Mouse (Mus musculus) heart, postnatal 10 days (tissue): ENCODE data around the gene Atl2. TPM values are rescaled to one million over a fixed set of nuclear protein-coding genes. Genes with fewer than 3 reads are reported as not detected.

Source experiments
- DNase-seq, 2 experiments: peaks; one replicate each; pipeline ENCODE4 v3.0.0; 2021
- intact Hi-C: fragments of 180-260 bp; cut with DNase I; formaldehyde crosslinking; loops from one replicate; pipeline ENCODE4 v1.15.1; 2025
- total RNA-seq, 2 experiments: library from RNA; stranded (reverse); gene quantifications; 2 replicates each; pipeline ENCODE4 v1.2.3; 2021

The Atl2 gene
- total RNA-seq, result 10 to 100 TPM; 29.7 to 35.6 TPM

DNA sequence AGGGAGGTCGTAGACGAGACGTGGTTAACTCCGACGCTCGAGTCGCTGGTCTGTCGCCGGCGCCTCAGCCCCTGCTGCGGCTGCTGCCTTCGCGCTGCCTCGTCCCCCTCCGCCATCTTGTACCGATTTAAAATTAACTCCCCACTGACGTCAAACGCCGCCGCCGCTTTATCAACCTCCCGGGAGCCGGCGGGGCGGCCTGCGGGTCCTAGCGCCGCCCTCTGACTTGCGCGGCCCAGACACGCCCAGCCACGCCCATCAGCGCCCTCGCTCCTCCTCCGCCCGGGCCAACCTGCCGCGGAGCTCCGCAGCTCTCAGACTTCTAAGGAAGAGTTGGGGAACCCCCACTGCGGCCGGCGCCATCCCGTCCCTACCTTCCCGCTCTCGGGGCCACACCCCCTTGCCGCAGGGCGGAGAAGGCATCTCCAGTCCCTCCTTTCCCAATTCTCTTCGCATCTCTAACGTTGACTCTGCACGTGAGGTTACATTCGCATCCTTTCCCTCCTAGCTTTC is at the start of gene Atl2:
Atl2 (minus strand) TSS at position 213 of the 513 bp plus-strand sequence.
- DNase-seq, result peak; percentile 96
- intact Hi-C loops, result loop anchor here (10.0 kb wide), 1 partner anchor 109 kb away; no protein-coding TSS in a partner anchor

GRCm38 (mm10) chr17:79944851-79945250 is 48.9 kb upstream of the Atl2 start:
- DNase-seq, result no peak
- intact Hi-C loops, result no loop called here

DNA sequence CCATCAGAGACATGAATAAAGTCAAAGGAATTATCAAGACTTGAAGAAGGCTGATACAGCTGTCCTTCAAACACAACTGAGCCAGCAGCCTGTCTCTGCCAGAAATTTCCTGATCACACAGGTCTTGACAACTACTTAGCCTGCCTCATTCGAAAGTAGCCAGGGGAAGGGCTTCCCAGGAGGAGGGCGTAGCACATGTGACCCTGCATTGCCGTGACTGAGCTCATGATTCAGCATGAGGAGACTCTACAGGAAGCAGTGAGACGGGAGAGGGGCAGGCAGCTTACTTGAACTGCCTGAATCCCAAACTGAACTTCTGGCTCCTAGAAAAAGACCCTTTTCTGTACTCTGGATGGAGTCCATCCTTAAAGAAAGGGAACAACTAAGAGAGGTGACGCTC is 46.5 kb upstream of the Atl2 start:
- intact Hi-C loops, result no loop called here
- DNase-seq, result no peak

- DNase-seq, result no peak
- intact Hi-C loops, result no loop called here
These were observed 43.2 kb upstream of the Atl2 start for GRCm38 (mm10) chr17:79939133-79939532.

DNA sequence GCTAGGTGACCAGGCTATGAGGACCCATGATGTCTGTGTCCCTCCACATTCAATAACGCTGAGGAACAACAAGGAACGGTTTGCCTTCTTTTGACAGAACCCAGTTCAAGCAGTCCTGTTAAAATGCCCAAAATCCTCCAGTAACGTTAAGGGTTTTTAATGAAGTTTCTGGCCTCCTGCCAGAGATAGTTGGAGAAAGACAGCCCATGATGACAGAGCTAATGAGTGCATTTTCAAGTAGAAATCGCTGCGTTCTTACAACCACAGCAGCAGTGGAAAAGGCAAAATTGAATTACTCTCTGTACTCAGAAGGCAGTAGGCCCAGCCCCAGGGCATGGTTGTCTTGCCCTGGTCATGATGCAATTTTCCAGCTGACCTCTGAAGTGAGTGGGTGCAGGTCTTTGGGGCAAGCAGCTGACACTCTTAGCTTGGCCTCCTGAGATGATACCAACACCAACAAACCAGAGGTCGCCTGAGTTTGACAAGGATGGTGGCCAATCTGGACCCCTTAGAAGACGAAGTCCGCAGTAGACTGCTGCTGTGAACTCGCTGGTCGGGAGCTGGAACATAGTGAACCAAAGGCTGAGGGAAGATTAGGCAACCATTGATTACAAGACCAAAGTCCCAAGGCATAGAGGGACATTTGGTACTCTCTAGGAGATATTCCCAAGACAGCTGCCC is 42.1 kb upstream of the Atl2 start:
- DNase-seq, result no peak
- intact Hi-C loops, result no loop called here

GRCm38 (mm10) chr17:79934370-79934769 is 38.4 kb upstream of the Atl2 start:
- no peak for DNase-seq
- intact Hi-C loops, result no loop called here

DNA sequence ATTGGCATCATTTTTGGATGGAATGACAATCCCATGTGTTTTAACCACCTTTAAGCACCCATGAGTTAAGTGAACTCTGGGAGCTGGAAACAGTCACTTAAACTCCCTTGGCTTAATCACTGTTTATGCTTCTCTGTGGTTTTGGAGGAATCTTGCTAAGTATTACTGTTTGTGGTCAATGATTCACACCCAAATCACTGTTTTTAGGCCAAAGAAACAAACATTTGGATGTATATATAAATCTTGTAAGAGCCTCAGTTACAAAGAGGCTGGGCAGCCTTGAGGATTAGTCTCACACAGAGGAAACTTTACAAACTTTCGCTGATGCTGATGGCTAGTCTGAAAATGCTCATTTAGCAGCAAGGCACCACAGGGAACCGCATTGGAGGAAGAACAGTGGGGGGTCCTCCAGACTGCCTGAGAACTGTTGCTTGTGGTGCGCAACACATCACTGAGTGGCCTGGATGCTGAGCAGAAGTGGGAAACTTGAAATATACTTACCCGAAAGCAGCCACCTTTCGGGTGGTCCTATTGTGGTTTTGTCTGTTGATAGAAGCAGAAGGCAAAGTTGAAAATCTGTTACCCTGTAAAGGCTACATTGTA is 36.9 kb upstream of the Atl2 start:
- intact Hi-C loops, result no loop called here
- DNase-seq, result no peak

- intact Hi-C loops, result no loop called here
- DNase-seq, result no peak
These were observed 31.2 kb upstream of the Atl2 start for GRCm38 (mm10) chr17:79927110-79927509.

DNA sequence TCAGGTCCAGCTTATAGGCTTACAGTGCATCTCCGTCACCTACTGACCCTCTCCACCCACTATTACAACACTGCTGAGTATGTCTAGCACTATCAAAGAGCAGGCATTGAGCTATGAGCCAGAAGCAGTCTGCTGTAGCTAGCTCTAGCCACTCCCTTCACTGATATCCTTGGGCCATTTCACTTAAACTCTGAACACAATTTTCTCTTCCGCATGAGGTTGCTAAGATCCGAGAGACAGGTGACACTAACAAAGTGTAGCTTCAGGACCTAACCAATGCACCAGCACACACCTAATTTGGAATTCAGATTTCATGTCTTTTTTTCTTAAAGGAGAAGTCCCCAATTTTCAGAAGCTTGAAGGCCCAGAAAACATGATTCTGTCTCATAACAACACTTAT is 30.6 kb upstream of the Atl2 start:
- intact Hi-C loops, result no loop called here
- DNase-seq, result no peak

DNA sequence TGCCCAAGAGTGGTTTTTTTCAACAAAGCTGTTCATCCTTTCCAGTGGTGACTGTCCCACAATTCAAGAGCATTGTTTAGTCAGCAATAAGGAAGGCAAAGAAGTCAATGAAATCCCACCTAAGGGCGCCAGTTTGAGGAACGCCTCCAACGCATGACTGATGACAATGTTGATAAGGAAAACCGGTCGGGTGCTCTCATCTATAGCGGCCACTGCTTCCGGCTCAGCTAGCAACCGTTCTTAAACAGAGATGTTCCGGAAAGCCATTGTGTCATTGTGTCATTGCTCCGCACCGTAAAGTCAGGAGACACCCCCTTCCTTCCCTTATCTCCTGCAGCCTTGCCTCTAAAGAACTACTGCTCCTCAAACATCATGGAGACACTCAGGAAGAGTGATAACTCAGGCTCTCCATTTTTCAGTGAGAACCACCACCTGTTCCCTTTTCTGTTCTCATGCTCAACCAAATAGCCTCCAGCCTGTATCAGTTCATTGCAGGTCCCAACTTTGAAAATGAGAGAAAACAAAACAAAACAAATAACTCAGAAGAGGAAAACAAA is 30.0 kb upstream of the Atl2 start:
- intact Hi-C loops, result no loop called here
- DNase-seq, result no peak

DNA sequence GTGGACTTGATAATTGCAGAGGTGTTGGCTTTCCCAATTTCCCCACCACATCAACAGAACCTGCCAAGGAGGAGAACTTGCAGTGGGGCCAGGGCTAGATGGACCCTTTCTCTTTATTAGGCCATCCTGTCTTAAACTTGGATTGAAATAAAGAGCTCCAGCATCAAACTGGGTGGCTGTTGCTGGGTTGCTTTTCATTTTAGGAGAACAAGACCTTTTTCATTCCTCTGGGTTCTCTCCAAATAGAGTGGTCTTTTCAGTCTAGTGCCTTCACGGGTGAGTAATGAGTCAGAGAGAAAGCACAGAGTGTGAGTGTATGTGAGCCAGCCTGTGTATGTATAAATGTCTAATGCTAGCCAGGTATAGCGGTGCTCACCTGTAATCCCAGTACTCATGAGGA is 24.4 kb upstream of the Atl2 start:
- intact Hi-C loops, result no loop called here
- DNase-seq, result no peak

GRCm38 (mm10) chr17:79919566-79920350 is 23.8 kb upstream of the Atl2 start:
- DNase-seq, result peak in 1 of 2 experiments; percentile 27
- intact Hi-C loops, result no loop called here

DNA sequence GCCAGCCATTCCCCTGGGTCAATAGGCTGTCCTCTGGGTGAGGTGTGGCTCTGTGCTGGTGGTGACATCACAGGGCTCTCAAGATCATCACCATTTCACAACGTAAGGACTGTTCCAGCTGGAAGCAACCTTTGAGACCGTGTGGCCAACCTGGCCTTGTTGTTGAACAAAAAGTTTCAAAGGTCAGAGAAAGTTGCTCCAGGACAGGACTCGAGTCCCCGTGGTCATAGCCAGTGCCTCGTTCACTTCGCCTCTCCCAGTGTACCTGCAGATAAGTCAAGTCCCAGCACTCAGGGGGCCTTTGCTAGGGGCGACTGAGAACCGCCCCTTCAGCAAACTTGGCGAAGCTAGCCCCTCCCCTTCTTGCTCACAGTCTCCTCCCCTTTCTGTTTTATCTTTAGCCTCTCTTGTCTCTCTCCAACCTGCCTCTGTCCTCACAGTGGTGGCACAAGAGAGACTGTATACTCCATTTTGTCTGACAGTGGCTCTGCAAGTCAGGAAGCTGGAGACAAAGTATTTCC is 22.6 kb upstream of the Atl2 start:
- DNase-seq, result no peak

DNA sequence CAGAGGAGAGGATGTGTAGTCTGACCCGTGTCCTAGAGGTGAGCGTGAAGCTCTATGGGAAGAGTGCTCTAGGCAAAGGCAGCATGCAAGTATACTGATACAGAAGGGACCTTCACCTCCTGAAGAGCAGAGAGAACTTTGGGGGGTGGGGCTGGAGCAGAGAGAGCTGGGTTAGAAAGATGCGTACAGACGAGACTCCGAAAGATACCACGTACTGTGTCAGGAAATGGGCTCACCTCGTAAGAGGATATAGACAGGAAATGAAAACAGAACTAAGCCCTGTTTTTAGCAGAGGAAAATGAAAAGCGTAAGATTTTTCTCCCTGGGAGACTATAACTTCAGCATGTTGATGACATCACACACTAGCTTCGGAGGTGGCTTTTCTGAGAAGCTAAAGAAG is 21.1 kb upstream of the Atl2 start:
- intact Hi-C loops, result no loop called here
- DNase-seq, result no peak

More for the DNA sequence above, 22.6 kb upstream of the Atl2 start:
- intact Hi-C loops, result no loop called here

GRCm38 (mm10) chr17:79912174-79912573 is 16.3 kb upstream of the Atl2 start:
- intact Hi-C loops, result no loop called here
- no peak for DNase-seq

DNA sequence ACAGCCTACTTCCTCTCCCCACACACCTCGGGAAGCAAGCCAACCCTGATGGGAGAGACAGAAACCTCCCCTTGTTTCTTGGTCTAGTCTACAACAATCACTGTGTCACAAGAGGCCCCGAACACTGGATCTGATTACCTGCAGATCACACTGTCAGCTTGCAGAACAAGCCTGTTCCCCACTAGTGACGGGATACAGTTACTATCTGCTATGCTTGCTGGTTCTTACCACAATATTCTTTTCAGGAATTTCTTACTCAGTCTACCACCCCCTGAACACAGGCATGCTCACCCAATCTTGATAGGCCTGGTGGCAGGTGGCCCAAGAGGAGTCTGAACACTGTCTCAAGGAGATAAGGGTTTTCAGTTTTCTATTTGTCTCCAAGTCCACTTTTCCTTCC is 15.8 kb upstream of the Atl2 start:
- DNase-seq, result no peak
- intact Hi-C loops, result no loop called here

- DNase-seq, result no peak
- intact Hi-C loops, result no loop called here
These were observed 13.6 kb upstream of the Atl2 start for GRCm38 (mm10) chr17:79909571-79909970.

DNA sequence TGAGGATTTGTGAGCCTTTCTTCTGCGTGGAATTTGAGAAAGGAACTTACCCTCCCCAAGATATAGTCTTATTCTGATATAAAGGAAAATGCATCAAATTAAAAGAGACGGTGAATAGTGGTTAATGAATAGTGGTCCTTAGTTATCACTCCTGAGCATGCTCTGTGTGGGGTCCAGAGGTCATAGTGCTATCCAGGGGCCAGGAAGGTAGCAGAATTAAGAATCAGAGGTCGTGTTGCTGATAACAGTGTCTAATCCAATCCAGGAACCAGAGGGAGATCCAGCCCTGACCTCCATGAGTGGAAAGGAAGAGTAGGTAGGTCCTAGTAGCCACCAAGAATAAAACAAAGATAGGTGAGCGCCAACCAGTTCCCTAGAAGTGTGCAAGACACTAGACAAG is 11.8 kb upstream of the Atl2 start:
- intact Hi-C loops, result no loop called here
- no peak for DNase-seq

DNA sequence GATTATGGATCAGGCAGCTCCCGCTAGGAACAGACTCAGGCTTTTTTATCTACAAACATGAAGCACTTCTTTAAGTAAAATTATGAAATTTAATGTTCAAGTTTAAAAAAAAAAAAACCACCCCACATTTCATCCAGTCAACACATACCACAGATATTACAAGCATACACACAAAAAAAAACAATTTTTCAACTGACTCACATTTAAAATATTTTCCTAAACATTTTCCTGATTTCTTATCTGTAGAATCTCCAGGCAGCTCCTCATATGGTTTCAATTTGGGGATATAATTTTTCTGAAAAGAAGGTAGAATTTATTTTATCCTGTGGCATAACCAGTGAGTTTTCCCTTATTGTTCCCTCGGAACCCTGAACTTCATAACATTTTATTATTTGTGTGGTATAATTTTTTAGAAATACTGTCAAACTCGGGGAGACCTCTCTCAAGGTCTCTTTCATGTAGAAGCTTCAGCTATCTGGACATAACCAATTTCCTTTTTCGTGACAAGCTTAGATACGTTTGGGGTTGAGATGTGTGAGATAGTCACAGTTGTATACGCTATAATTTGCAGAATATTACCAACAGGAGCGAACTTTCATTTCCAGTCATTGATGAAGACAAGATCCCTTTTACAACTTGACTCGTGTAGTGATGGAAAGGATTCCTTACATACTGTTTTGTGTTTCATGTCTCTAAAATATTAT is 11.0 kb upstream of the Atl2 start:
- no peak for DNase-seq
- intact Hi-C loops, result no loop called here

DNA sequence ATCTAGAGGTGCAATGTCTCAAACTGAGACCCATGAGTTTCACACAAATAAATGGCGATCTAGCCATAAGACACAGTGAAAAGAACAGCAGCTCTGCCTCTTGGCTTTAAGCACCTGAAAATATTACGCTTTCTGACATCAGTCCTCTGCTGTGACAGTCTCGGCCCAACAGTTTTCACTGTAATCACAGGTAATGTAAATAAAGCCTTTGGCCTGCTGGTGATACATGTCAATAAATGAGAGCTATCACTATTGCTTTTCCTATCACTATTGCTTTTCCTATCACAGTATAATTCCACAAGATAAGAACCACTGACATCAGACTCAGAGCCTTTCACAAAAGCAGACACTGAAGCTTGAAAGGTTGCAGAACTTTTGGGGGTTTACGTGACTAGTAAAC is 8.7 kb upstream of the Atl2 start:
- intact Hi-C loops, result no loop called here

GRCm38 (mm10) chr17:79901207-79901606 is 5.3 kb upstream of the Atl2 start:
- no peak for DNase-seq
- intact Hi-C loops, result no loop called here

More for the DNA sequence above, 8.7 kb upstream of the Atl2 start:
- DNase-seq, result no peak
